Comparison of ENCODE assay signal across 8 mouse cellular contexts in genomic region chr5:109556591-109557320, GRCm38 (mm10). TPM values are rescaled to one million over a fixed set of nuclear protein-coding genes. Genes with fewer than 3 reads are reported as not detected.
DNase-seq lines count a peak whose midpoint lies in the region; ATAC-seq and TF ChIP-seq lines count a peak whose summit lies in the region.

No protein-coding gene starts in this region.

- H3K27me3 ChIP-seq in lung, postnatal 0 days (replicated peaks; ENCODE audit: insufficient read depth, low read length) = no peaks in the 10 kb centered on the region

- H3K9me3 ChIP-seq in lung, postnatal 0 days (ENCODE audit: low read length) = 0 out of 2 replicates have a peak, but pooled peaks cover 4% of the 10 kb centered on the region

- no peak for TF ChIP-seq CTCF in lung, postnatal 0 days (IDR thresholded peaks at IDR 0.05)

- no peaks in the 10 kb centered on the region for H3K4me1 ChIP-seq in lung, postnatal 0 days (ENCODE audit: insufficient read depth, low read depth, low read length)

- TF ChIP-seq EP300 in lung, postnatal 0 days (IDR thresholded peaks at IDR 0.05) = no peak; the same call in 1 of the 2 replicates

- DNase-seq in B cell, adult 2 months = peak; percentile 93
- peak; percentile 99 for DNase-seq in ZHBTc4 (ENCODE audit: low read depth, low spot score)
- DNase-seq in embryo, embryonic 10 days (ENCODE audit: low spot score) = peak; percentile 92
- DNase-seq in gastrocnemius, postnatal 36 days = peak; percentile 77 to 81
- peak; percentile 92 for DNase-seq in kidney, postnatal 14 days
- peak; percentile 97 for DNase-seq in lung, postnatal 0 days (ENCODE audit: low spot score)
- peak; percentile 85 for DNase-seq in ovary, postnatal 14 days (ENCODE audit: low spot score)
- peak; percentile 87 for DNase-seq in thymus, postnatal 4 days

- peak; percentile 71 for ATAC-seq in lung, postnatal 0 days

- H3K4me3 ChIP-seq in lung, postnatal 0 days (ENCODE audit: low read depth, low read length) = peak overlapping the region; percentile 67

- H3K4me2 ChIP-seq in lung, postnatal 0 days (replicated peaks; ENCODE audit: low read depth, low read length) = peak overlapping the region; percentile 60

- WGBS in lung, postnatal 0 days = 6% methylated on average over 40 of the region's 40 CpGs

- intact Hi-C loops in gastrocnemius, postnatal 36 days (cut with DNase I) = loop anchor here (10.0 kb wide), 2 partner anchors 198 to 368 kb away; partner anchors contain the start of genes 4930522L14Rik and Gm15446

- peak overlapping the region; percentile 90 for H3K27ac ChIP-seq in lung, postnatal 0 days (ENCODE audit: low read length)

- no peaks in the 10 kb centered on the region; the same call in 1 of the 2 replicates for H3K36me3 ChIP-seq in lung, postnatal 0 days (ENCODE audit: insufficient read depth, low read length)

- H3K9ac ChIP-seq in lung, postnatal 0 days (replicated peaks; ENCODE audit: low read depth) = no peak overlapping the region

RNA-seq across cellular contexts. Expression of gene Crlf2, which starts 2.0 kb away (rescaled TPM):
- 1 to 10 TPM; 2.5 to 3.0 TPM for total RNA-seq in gastrocnemius, postnatal 36 days (2021)
- 28.6 and 34.4 TPM in 2 replicates for polyA plus RNA-seq in lung, postnatal 0 days (2015; fragmentation: Nextera tagmentation; extraction: Ambion mirVana)

Comparison
In these comparisons a context has a peak if more than half of its experiments do, and no peak if none do; other contexts are left out.
1. Peak in every context shown above with its lines: DNase-seq, ATAC-seq, H3K4me3 ChIP-seq and H3K27ac ChIP-seq.